Mouse (Mus musculus) stomach, embryonic 14.5 days (tissue): ENCODE measurements around the gene Rpusd3. TPM values are rescaled to one million over a fixed set of nuclear protein-coding genes. Genes with fewer than 3 reads are reported as not detected.

Source experiments
- ATAC-seq: fragments of 200-750 bp; cut with Nextera tagmentation; 2 replicates; pipeline ENCODE4 v1.8.0; 2017; ENCODE audit warnings: low read depth, moderate TSS enrichment; ENCODE audit not compliant: insufficient number of reproducible peaks, insufficient read depth, low FRiP score
- H3K27ac ChIP-seq: fragments of 300-500 bp; sonication (generic); 2 replicates; pipeline ENCODE4 v1.5.1; 2014; ENCODE audit warnings: mild to moderate bottlenecking, low read length, moderate library complexity, mixed read lengths
- H3K27me3 ChIP-seq: fragments of 300-500 bp; sonication (generic); 2 replicates; pipeline ENCODE4 v1.6.1; 2014; ENCODE audit warnings: low read length, control low read depth, mixed read lengths; ENCODE audit not compliant: control insufficient read depth, insufficient read depth
- H3K36me3 ChIP-seq: fragments of 300-500 bp; sonication (generic); 2 replicates; pipeline ENCODE4 v1.6.1; 2014; ENCODE audit warnings: mild to moderate bottlenecking, control low read depth, low read length, moderate library complexity, mixed read lengths; ENCODE audit not compliant: control insufficient read depth, insufficient read depth
- H3K4me1 ChIP-seq: fragments of 300-500 bp; sonication (generic); 2 replicates; pipeline ENCODE4 v1.6.1; 2014; ENCODE audit warnings: low read length, control low read depth, mixed read lengths; ENCODE audit not compliant: control insufficient read depth, insufficient read depth
- H3K4me2 ChIP-seq: fragments of 300-500 bp; sonication (generic); replicated peaks from 2 replicates; pipeline ENCODE4 v1.6.1; 2014; ENCODE audit warnings: low read depth, low read length, control low read depth
- H3K4me3 ChIP-seq: fragments of 300-500 bp; sonication (generic); 2 replicates; pipeline ENCODE4 v1.5.1; 2014; ENCODE audit warnings: low read depth, low read length, control low read depth
- H3K9ac ChIP-seq: fragments of 300-500 bp; sonication (generic); replicated peaks from 2 replicates; pipeline ENCODE4 v1.6.1; 2014; ENCODE audit warnings: low read depth, mild to moderate bottlenecking, control low read depth, low read length, moderate library complexity, mixed read lengths
- H3K9me3 ChIP-seq: fragments of 300-500 bp; sonication (generic); 2 replicates; pipeline ENCODE4 v1.6.1; 2016; ENCODE audit warnings: low read depth, low read length, control low read depth; ENCODE audit not compliant: control insufficient read depth
- WGBS: fragments of 180-500 bp; shearing (Covaris S2); extraction: QIAGEN DNeasy Blood & Tissue Kit; methylation state at CpG from one replicate; pipeline ENCODE4 v1.1.7; 2014; 5-methylcytosine and 5-hydroxymethylcytosine counted together
- polyA plus RNA-seq: library from polyadenylated mRNA; unstranded; fragments of >200 nt; fragmentation: Nextera tagmentation; extraction: Ambion mirVana; gene quantifications from 2 replicates; pipeline ENCODE4 v1.2.1, GENCODE M21; 2014

Rpusd3 gene
- polyA plus RNA-seq, 1 experiment from 2014 or later, result 20.2 TPM

- WGBS, result 66% methylated on average over 12 of the region's 12 CpGs
- Histone ChIP-seq H3K4me1 (no peaks in the 10 kb centered on the region), H3K4me3 (no peak overlapping the region), H3K27ac (no peak overlapping the region), H3K36me3 (no peaks in the 10 kb centered on the region), H3K4me2 (no peak overlapping the region), H3K9me3 (no peaks in the 10 kb centered on the region), H3K27me3 (no peaks in the 10 kb centered on the region), H3K9ac (no peak overlapping the region)
- no peak for ATAC-seq
Measured at GRCm38 (mm10) chr6:113437135-113437534, 18.0 kb upstream of the Rpusd3 start.

GRCm38 (mm10) chr6:113435664-113436205, 16.6 kb upstream of the Rpusd3 start, which contains the start of gene Cidec:
Cidec (minus strand) TSS chr6:113435760.
- Histone ChIP-seq H3K4me3 (no peak within 1 kb of the TSS), H3K9ac (no peak within 1 kb of the TSS), H3K4me1 (no peaks in the 10 kb centered on the region), H3K27me3 (no peaks in the 10 kb centered on the region), H3K36me3 (no peaks in the 10 kb centered on the region), H3K27ac (no peak within 1 kb of the TSS), H3K9me3 (no peaks in the 10 kb centered on the region), H3K4me2 (no peak within 1 kb of the TSS)
- ATAC-seq, result no peak
- 78% methylated on average over 9 of the region's 9 CpGs for WGBS

- H3K27me3 ChIP-seq, result no peaks in the 10 kb centered on the region
- no peaks in the 10 kb centered on the region for H3K36me3 ChIP-seq
- H3K4me2 ChIP-seq, result no peak overlapping the region
- H3K4me1 ChIP-seq, result no peaks in the 10 kb centered on the region
- H3K9me3 ChIP-seq, result no peaks in the 10 kb centered on the region
- H3K9ac ChIP-seq, result no peak overlapping the region
- H3K27ac ChIP-seq, result no peak overlapping the region
- WGBS, result 69% methylated on average over 7 of the region's 7 CpGs
- ATAC-seq, result no peak
- no peak overlapping the region for H3K4me3 ChIP-seq
Measured at GRCm38 (mm10) chr6:113434691-113435090, 15.6 kb upstream of the Rpusd3 start.

DNA sequence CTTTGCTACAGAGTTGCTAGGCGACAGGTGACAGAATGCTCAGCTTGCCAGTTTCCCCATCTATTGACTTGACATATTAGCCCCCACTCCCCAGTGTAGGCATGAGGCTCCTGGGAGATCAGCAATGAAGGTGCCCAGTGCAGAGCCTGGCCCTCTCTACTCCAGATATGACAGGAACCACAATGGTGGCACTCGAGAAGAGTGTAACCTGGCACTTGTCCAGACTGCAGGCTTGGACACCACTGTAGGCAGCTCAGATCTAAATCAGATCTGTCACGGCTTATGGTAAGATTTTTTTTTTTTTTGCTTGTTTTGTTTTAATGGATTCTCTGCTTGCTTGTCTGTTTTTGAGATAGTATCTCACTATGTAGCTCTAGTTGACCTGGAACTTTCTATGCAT, 14.5 kb upstream of the Rpusd3 start:
- no peak for ATAC-seq
- Histone ChIP-seq H3K9me3 (no peaks in the 10 kb centered on the region), H3K4me2 (no peak overlapping the region), H3K4me1 (no peaks in the 10 kb centered on the region), H3K27ac (no peak overlapping the region), H3K9ac (no peak overlapping the region), H3K27me3 (no peaks in the 10 kb centered on the region), H3K36me3 (no peaks in the 10 kb centered on the region), H3K4me3 (no peak overlapping the region)
- 88% methylated on average over 3 of the region's 3 CpGs for WGBS

DNA sequence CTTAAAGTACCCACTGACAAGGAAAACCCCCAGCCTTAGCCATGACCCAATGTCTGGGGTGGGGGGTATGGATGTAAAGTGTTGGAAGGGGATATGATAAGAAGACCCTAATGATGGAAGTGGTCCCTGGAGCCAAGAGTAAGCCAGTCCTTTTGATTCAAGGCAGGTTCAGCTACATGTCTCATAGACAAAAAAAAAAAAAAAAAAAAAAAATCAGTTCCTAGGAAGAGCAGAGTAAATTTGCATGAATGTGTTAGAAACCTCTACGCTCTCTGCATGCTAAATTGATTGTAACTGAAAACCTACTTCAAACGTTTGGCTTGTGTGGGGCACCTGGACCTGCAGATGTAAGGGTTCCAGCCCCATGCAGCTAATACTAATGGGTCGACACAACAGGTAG, 12.7 kb upstream of the Rpusd3 start:
- 55% methylated on average over 3 of the region's 3 CpGs for WGBS
- Histone ChIP-seq H3K27ac (no peak overlapping the region), H3K36me3 (no peaks in the 10 kb centered on the region), H3K9me3 (no peaks in the 10 kb centered on the region), H3K27me3 (no peaks in the 10 kb centered on the region), H3K4me2 (no peak overlapping the region), H3K4me1 (no peaks in the 10 kb centered on the region), H3K9ac (no peak overlapping the region), H3K4me3 (no peak overlapping the region)
- no peak for ATAC-seq

- Histone ChIP-seq H3K4me2 (no peak overlapping the region), H3K27ac (no peak overlapping the region), H3K9ac (no peak overlapping the region), H3K9me3 (no peaks in the 10 kb centered on the region), H3K4me1 (no peaks in the 10 kb centered on the region), H3K36me3 (no peaks in the 10 kb centered on the region), H3K27me3 (no peaks in the 10 kb centered on the region), H3K4me3 (no peak overlapping the region)
- WGBS, result 48% methylated on average over 3 of the region's 3 CpGs
- no peak for ATAC-seq
Measured at GRCm38 (mm10) chr6:113430846-113431245, 11.7 kb upstream of the Rpusd3 start.

DNA sequence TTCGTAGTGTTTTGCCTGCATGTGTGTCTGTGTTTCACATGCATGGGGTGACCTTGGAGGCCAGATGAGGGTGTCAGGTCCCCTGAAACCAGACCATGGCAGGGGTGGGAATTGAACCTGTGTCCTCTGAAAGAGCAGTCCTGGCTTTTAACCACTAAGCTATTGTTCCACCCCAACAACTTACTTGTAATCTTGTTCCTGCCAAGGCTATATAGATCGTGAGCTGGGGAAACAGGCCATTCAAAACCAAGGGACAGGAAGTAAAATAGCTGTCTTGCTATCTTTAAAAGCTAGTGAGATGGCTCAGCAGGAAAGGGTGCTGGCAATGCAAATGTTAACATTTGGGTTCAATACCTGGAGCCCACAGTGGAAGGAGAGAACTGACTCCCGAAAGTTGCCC, 10.8 kb upstream of the Rpusd3 start:
- Histone ChIP-seq H3K27me3 (no peaks in the 10 kb centered on the region), H3K9ac (no peak overlapping the region), H3K4me3 (no peak overlapping the region), H3K4me2 (no peak overlapping the region), H3K27ac (no peak overlapping the region), H3K9me3 (no peaks in the 10 kb centered on the region), H3K4me1 (no peaks in the 10 kb centered on the region), H3K36me3 (no peaks in the 10 kb centered on the region)
- no peak for ATAC-seq
- 77% methylated on average over 3 of the region's 3 CpGs for WGBS

- Histone ChIP-seq H3K27ac (no peak overlapping the region), H3K27me3 (no peaks in the 10 kb centered on the region), H3K4me2 (no peak overlapping the region), H3K4me1 (no peaks in the 10 kb centered on the region), H3K9ac (no peak overlapping the region), H3K9me3 (no peaks in the 10 kb centered on the region), H3K4me3 (no peak overlapping the region), H3K36me3 (no peaks in the 10 kb centered on the region)
- 83% methylated on average over 16 of the region's 16 CpGs for WGBS
- no peak for ATAC-seq
Measured at GRCm38 (mm10) chr6:113428006-113428405, 8.9 kb upstream of the Rpusd3 start.

DNA sequence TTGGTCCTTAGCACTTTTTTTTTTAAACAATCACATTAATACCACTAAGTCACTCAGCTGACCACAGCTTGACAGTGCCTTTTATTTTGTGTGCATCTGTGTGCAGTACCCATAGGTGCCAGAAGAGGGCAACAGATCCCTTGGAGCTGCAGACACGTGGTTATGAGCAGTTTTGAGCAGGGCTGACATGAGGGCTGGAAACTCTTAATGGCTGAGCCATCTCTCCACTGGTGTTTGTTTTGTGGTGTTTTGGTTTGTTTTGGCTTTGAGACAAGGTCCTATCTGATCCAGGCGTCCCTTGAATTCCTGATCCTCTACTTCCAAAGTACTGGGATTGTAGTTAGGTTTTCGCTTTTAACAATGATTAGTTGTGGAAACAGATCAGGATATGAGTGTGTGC, 8.3 kb upstream of the Rpusd3 start:
- WGBS, result 64% methylated on average over 3 of the region's 3 CpGs
- Histone ChIP-seq H3K27me3 (no peaks in the 10 kb centered on the region), H3K36me3 (no peaks in the 10 kb centered on the region), H3K4me2 (no peak overlapping the region), H3K27ac (no peak overlapping the region), H3K4me1 (no peaks in the 10 kb centered on the region), H3K9ac (no peak overlapping the region), H3K9me3 (no peaks in the 10 kb centered on the region), H3K4me3 (no peak overlapping the region)
- ATAC-seq, result no peak
